In genomic region chr2:36049567-36049954, GRCm38 (mm10) we compare ENCODE assay signal across 7 mouse cellular contexts. TPM values are rescaled to one million over a fixed set of nuclear protein-coding genes. Genes with fewer than 3 reads are reported as not detected.
DNase-seq lines count a peak whose midpoint lies in the region; ATAC-seq and TF ChIP-seq lines count a peak whose summit lies in the region.

No protein-coding gene starts in this region.

- H3K4me1 ChIP-seq in lung, embryonic 15.5 days, result peaks cover 6% of the 10 kb centered on the region
- H3K4me1 ChIP-seq in forebrain, embryonic 13.5 days, result peaks cover 13% of the 10 kb centered on the region
- H3K4me1 ChIP-seq in limb, embryonic 14.5 days (ENCODE audit: control insufficient read depth, insufficient read depth, low read length), result peaks cover 12% of the 10 kb centered on the region; the same call in 1 of the 2 replicates
- peaks cover 6% of the 10 kb centered on the region for H3K4me1 ChIP-seq in stomach, embryonic 14.5 days (ENCODE audit: control insufficient read depth, insufficient read depth, low read length)

- intact Hi-C loops in left cerebral cortex, postnatal 25 days (cut with DNase I), result loop anchor here (5.0 kb wide), 1 partner anchor 88 kb away; the partner anchor contains the start of genes Mrrf and Rbm18

- no peaks in the 10 kb centered on the region for H3K27me3 ChIP-seq in lung, embryonic 15.5 days
- 0 out of 2 replicates have a peak, but pooled peaks cover 7% of the 10 kb centered on the region for H3K27me3 ChIP-seq in forebrain, embryonic 13.5 days
- H3K27me3 ChIP-seq in limb, embryonic 14.5 days (ENCODE audit: control insufficient read depth, insufficient read depth, low read length), result no peaks in the 10 kb centered on the region
- no peaks in the 10 kb centered on the region for H3K27me3 ChIP-seq in stomach, embryonic 14.5 days (ENCODE audit: control insufficient read depth, insufficient read depth, low read length)

- peak; percentile 13; the same call in 1 of the 2 replicates for ATAC-seq in lung, embryonic 15.5 days (ENCODE audit: borderline replicate concordance, extremely low read depth, low FRiP score, low TSS enrichment)
- ATAC-seq in forebrain, embryonic 13.5 days, result peak; percentile 50
- ATAC-seq in limb, embryonic 14.5 days (ENCODE audit: low FRiP score, low read depth), result peak; percentile 24; the same call in 1 of the 2 replicates
- peak; percentile 44; the same call in 1 of the 2 replicates for ATAC-seq in stomach, embryonic 14.5 days (ENCODE audit: insufficient number of reproducible peaks, insufficient read depth, low FRiP score, low read depth)
- no peak for ATAC-seq in megakaryocyte-erythroid progenitor cell, adult 5-6 weeks (replicated peaks; ENCODE audit: low FRiP score, low TSS enrichment, poor library complexity, severe bottlenecking)

- H3K36me3 ChIP-seq in lung, embryonic 15.5 days, result peaks cover 4% of the 10 kb centered on the region; the same call in 1 of the 2 replicates
- no peaks in the 10 kb centered on the region for H3K36me3 ChIP-seq in forebrain, embryonic 13.5 days (ENCODE audit: poor library complexity, severe bottlenecking)
- peaks cover 5% of the 10 kb centered on the region; the same call in 1 of the 2 replicates for H3K36me3 ChIP-seq in limb, embryonic 14.5 days (ENCODE audit: control insufficient read depth, insufficient read depth, low read length)
- no peaks in the 10 kb centered on the region; the same call in 1 of the 2 replicates for H3K36me3 ChIP-seq in stomach, embryonic 14.5 days (ENCODE audit: control insufficient read depth, insufficient read depth, low read length)

- 44% methylated on average over 10 of the region's 10 CpGs for WGBS in lung, embryonic 15.5 days
- 44% methylated on average over 10 of the region's 10 CpGs for WGBS in forebrain, embryonic 13.5 days
- WGBS in limb, embryonic 14.5 days, result 42% methylated on average over 10 of the region's 10 CpGs
- 47% methylated on average over 10 of the region's 10 CpGs for WGBS in stomach, embryonic 14.5 days

- no peak for TF ChIP-seq POLR2A in limb, embryonic 14.5 days (IDR thresholded peaks at IDR 0.05; ENCODE audit: borderline replicate concordance, extremely low read depth, insufficient read depth, insufficient read length)

- no peak overlapping the region for H3K27ac ChIP-seq in lung, embryonic 15.5 days
- H3K27ac ChIP-seq in forebrain, embryonic 13.5 days, result no peak overlapping the region
- peak overlapping the region; percentile 39; the same call in 1 of the 2 replicates for H3K27ac ChIP-seq in limb, embryonic 14.5 days (replicated peaks; ENCODE audit: low read depth, low read length)
- no peak overlapping the region for H3K27ac ChIP-seq in stomach, embryonic 14.5 days (ENCODE audit: low read length)

- no peak for DNase-seq in lung, postnatal 36 days
- no peak for DNase-seq in limb, embryonic 14.5 days (ENCODE audit: low spot score)
- DNase-seq in left cerebral cortex, postnatal 25 days (ENCODE audit: low spot score in 2 of 2), result no peak

- H3K4me2 ChIP-seq in lung, embryonic 15.5 days, result peak overlapping the region; percentile 58
- peak overlapping the region; percentile 73 for H3K4me2 ChIP-seq in forebrain, embryonic 13.5 days
- peak overlapping the region; percentile 63 for H3K4me2 ChIP-seq in limb, embryonic 14.5 days (replicated peaks; ENCODE audit: low read depth, low read length, severe bottlenecking)
- H3K4me2 ChIP-seq in stomach, embryonic 14.5 days (replicated peaks; ENCODE audit: low read depth, low read length), result peak overlapping the region; percentile 82

- peak overlapping the region; percentile 68 for H3K4me3 ChIP-seq in lung, embryonic 15.5 days
- peak overlapping the region; percentile 77 for H3K4me3 ChIP-seq in forebrain, embryonic 13.5 days
- H3K4me3 ChIP-seq in limb, embryonic 14.5 days (replicated peaks; ENCODE audit: low read length), result peak overlapping the region; percentile 86
- H3K4me3 ChIP-seq in stomach, embryonic 14.5 days (ENCODE audit: low read depth, low read length), result peak overlapping the region; percentile 76

- no peaks in the 10 kb centered on the region for H3K9me3 ChIP-seq in lung, embryonic 15.5 days
- H3K9me3 ChIP-seq in forebrain, embryonic 13.5 days (replicated peaks), result no peaks in the 10 kb centered on the region
- H3K9me3 ChIP-seq in limb, embryonic 14.5 days (ENCODE audit: control insufficient read depth, low read length), result no peaks in the 10 kb centered on the region
- no peaks in the 10 kb centered on the region for H3K9me3 ChIP-seq in stomach, embryonic 14.5 days (ENCODE audit: control insufficient read depth, low read depth, low read length)

- H3K9ac ChIP-seq in lung, embryonic 15.5 days, result no peak overlapping the region
- no peak overlapping the region for H3K9ac ChIP-seq in forebrain, embryonic 13.5 days
- no peak overlapping the region for H3K9ac ChIP-seq in limb, embryonic 14.5 days (ENCODE audit: low read depth, low read length, severe bottlenecking)
- H3K9ac ChIP-seq in stomach, embryonic 14.5 days (replicated peaks; ENCODE audit: low read depth, low read length), result no peak overlapping the region

RNA-seq across cellular contexts. Expression of gene Morn5, which starts 0.3 kb away (rescaled TPM):
- 3.1 and 3.6 TPM in 2 replicates for polyA plus RNA-seq in lung, embryonic 15.5 days (2015; fragmentation: Nextera tagmentation; extraction: Ambion mirVana)
- polyA plus RNA-seq in forebrain, embryonic 13.5 days (2015; fragmentation: Nextera tagmentation; extraction: Ambion mirVana), result 2.0 and 4.1 TPM in 2 replicates
- polyA plus RNA-seq in limb, embryonic 14.5 days (2012; rRNA removed), result 0.19 and 0.46 TPM in 2 replicates
- not detected in 2 replicates for polyA plus RNA-seq in limb, embryonic 14.5 days (2014; fragmentation: Nextera tagmentation; extraction: Ambion mirVana)
- not detected in 2 replicates for polyA plus RNA-seq in stomach, embryonic 14.5 days (2014; fragmentation: Nextera tagmentation; extraction: Ambion mirVana)
- not detected in 2 replicates for total RNA-seq in megakaryocyte-erythroid progenitor cell, adult 5-6 weeks (2014; fragmentation: Nextera tagmentation)
- not detected in 2 replicates for total RNA-seq in megakaryocyte-erythroid progenitor cell, adult 5-6 weeks (2017)
- under 1 TPM; 0.53 to 0.82 TPM for total RNA-seq in left cerebral cortex, postnatal 25 days (2021)

RNA-seq across cellular contexts. Expression of gene Ndufa8, which starts 0.4 kb away (rescaled TPM):
- 256 and 268 TPM in 2 replicates for polyA plus RNA-seq in lung, embryonic 15.5 days (2015; fragmentation: Nextera tagmentation; extraction: Ambion mirVana)
- polyA plus RNA-seq in forebrain, embryonic 13.5 days (2015; fragmentation: Nextera tagmentation; extraction: Ambion mirVana), result 222 and 237 TPM in 2 replicates
- 83.0 and 103 TPM in 2 replicates for polyA plus RNA-seq in limb, embryonic 14.5 days (2012; rRNA removed)
- 218 and 221 TPM in 2 replicates for polyA plus RNA-seq in limb, embryonic 14.5 days (2014; fragmentation: Nextera tagmentation; extraction: Ambion mirVana)
- polyA plus RNA-seq in stomach, embryonic 14.5 days (2014; fragmentation: Nextera tagmentation; extraction: Ambion mirVana), result 220 and 238 TPM in 2 replicates
- total RNA-seq in megakaryocyte-erythroid progenitor cell, adult 5-6 weeks (2014; fragmentation: Nextera tagmentation), result 121 and 160 TPM in 2 replicates
- total RNA-seq in megakaryocyte-erythroid progenitor cell, adult 5-6 weeks (2017), result 52.5 and 58.2 TPM in 2 replicates
- total RNA-seq in left cerebral cortex, postnatal 25 days (2021), result 100 to 1,000 TPM; 197 to 198 TPM

RNA-seq across cellular contexts. Expression of gene Lhx6, which starts 55.6 kb away (rescaled TPM):
- polyA plus RNA-seq in lung, embryonic 15.5 days (2015; fragmentation: Nextera tagmentation; extraction: Ambion mirVana), result 6.4 and 8.1 TPM in 2 replicates
- polyA plus RNA-seq in forebrain, embryonic 13.5 days (2015; fragmentation: Nextera tagmentation; extraction: Ambion mirVana), result 25.9 and 33.7 TPM in 2 replicates
- polyA plus RNA-seq in limb, embryonic 14.5 days (2012; rRNA removed), result 2.0 and 2.2 TPM in 2 replicates
- 1.2 and 1.3 TPM in 2 replicates for polyA plus RNA-seq in limb, embryonic 14.5 days (2014; fragmentation: Nextera tagmentation; extraction: Ambion mirVana)
- 0.87 and 1.5 TPM in 2 replicates for polyA plus RNA-seq in stomach, embryonic 14.5 days (2014; fragmentation: Nextera tagmentation; extraction: Ambion mirVana)
- total RNA-seq in megakaryocyte-erythroid progenitor cell, adult 5-6 weeks (2014; fragmentation: Nextera tagmentation), result not detected in 2 replicates
- not detected in 2 replicates for total RNA-seq in megakaryocyte-erythroid progenitor cell, adult 5-6 weeks (2017)
- total RNA-seq in left cerebral cortex, postnatal 25 days (2021), result 10 to 100 TPM; 17.5 to 20.0 TPM
